Mouse (Mus musculus): ENCODE measurements at regions not wholly inside any gene's neighbourhood (a gene's known extent, or its start where the extent isn't known, plus 50 kb on each side); places are given as distances from the start of the nearest gene placed in this dataset.

DNA sequence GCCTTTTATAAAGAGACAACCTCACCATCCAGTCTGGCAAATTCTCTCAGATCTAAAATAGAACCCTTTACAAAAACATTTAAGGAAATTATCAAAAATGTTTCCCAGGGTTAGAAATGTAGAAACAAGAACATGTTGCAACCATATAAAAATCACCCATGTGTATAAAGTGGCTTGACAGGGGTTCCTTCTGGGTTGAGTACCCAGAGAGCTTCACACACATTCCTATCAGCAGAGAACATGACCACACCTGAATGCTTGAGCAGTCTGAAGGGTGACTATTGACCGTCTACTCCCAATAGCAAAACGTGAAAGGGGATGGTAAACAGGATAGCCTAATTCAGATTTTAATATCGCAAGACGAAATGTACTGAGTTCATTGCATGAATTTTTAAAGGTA lies 57.8 kb upstream of the Zfand5 start:
- Histone ChIP-seq H3K27ac (ENCODE audit: control insufficient read depth, insufficient read depth, low read depth, low read length, poor library complexity) (no peak overlapping the region), H3K4me3 (replicated peaks; ENCODE audit: control insufficient read depth, low read depth, low read length) (no peak overlapping the region), H3K4me1 (ENCODE audit: control insufficient read depth, insufficient read depth, low read length) (no peaks in the 10 kb centered on the region)
- 78% methylated on average over 4 of the region's 4 CpGs for WGBS
- TF ChIP-seq CTCF (IDR thresholded peaks at IDR 0.05; ENCODE audit: control insufficient read depth, insufficient read depth, low read length): no peak
- no peak for TF ChIP-seq POLR2A (IDR thresholded peaks at IDR 0.05; ENCODE audit: borderline replicate concordance, control insufficient read depth, low read depth, low read length)

DNA sequence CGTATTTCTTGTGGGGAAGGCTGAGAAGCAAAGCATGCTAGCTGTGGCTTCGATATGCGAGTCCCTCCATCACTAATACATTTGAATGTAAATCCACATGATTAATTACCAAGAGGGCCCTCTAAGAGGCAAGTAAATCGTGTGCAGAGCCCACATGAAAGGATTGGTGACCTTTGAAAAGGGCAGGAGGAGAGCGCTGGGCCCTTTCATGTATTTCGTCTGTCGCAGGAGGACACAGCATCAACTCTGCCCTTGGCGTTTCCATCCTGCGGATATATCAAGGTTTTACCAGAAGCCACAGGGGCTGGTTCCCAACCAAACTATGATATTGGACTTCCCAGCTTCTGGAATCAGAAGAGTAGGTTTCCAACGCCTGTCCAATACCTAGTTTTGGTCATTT lies 78.6 kb upstream of the Zfand5 start:
- H3K4me3 ChIP-seq (replicated peaks; ENCODE audit: control insufficient read depth, low read depth, low read length): no peak overlapping the region
- no peak for TF ChIP-seq CTCF (IDR thresholded peaks at IDR 0.05; ENCODE audit: control insufficient read depth, insufficient read depth, low read length)
- TF ChIP-seq POLR2A (IDR thresholded peaks at IDR 0.05; ENCODE audit: borderline replicate concordance, control insufficient read depth, low read depth, low read length): no peak
- no peak overlapping the region for H3K27ac ChIP-seq (ENCODE audit: control insufficient read depth, insufficient read depth, low read depth, low read length, poor library complexity)
- 83% methylated on average over 10 of the region's 10 CpGs for WGBS
- no peaks in the 10 kb centered on the region for H3K4me1 ChIP-seq (ENCODE audit: control insufficient read depth, insufficient read depth, low read length)

DNA sequence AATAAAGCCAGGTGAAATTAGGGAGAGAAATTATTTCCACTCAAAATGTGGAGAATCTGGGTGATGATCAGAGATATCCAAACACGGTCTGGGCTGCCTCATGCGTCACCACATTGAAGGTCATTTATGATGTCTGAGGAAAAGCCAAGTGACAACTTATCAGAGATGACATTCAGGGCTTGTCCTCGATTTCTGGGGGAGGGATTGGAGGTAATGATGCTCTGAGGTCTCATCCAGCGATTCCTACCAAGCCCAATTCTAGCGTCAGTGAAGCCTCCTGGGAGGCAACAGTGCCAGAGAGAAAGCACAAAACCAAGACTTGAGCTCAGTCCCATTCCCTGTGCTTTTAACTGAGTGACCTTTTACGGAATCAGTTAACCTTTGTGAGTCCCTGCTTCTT lies 79.5 kb upstream of the Zfand5 start:
- Histone ChIP-seq H3K27ac (ENCODE audit: control insufficient read depth, insufficient read depth, low read depth, low read length, poor library complexity) (no peak overlapping the region), H3K4me1 (ENCODE audit: control insufficient read depth, insufficient read depth, low read length) (no peaks in the 10 kb centered on the region), H3K4me3 (replicated peaks; ENCODE audit: control insufficient read depth, low read depth, low read length) (no peak overlapping the region)
- WGBS: 78% methylated on average over 6 of the region's 6 CpGs
- TF ChIP-seq POLR2A (IDR thresholded peaks at IDR 0.05; ENCODE audit: borderline replicate concordance, control insufficient read depth, low read depth, low read length) (no peak), CTCF (IDR thresholded peaks at IDR 0.05; ENCODE audit: control insufficient read depth, insufficient read depth, low read length) (no peak)

DNA sequence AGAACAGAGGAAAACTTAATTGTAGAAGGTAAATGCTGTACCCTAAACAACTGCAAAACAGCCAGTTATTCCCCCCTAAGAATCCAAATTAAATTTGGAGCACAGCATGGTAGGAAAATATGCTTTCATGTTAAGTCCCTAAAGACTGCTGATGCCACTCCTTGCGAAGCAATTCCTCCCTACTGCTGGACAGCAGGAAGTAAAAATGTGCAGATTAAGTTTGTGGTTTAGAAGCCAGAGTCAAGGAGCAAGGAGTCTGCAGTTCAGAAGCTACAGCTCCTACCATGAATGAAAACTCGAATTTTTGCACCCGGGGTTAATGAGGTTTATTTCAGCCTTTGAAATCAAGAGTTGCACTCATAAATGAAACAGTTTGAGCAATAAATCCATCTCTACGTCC lies 82.9 kb upstream of the Zfand5 start:
- no peak overlapping the region for H3K4me3 ChIP-seq (replicated peaks; ENCODE audit: control insufficient read depth, low read depth, low read length)
- WGBS: 19% methylated on average over 4 of the region's 4 CpGs
- no peak for TF ChIP-seq CTCF (IDR thresholded peaks at IDR 0.05; ENCODE audit: control insufficient read depth, insufficient read depth, low read length)
- TF ChIP-seq POLR2A (IDR thresholded peaks at IDR 0.05; ENCODE audit: borderline replicate concordance, control insufficient read depth, low read depth, low read length): no peak
- H3K4me1 ChIP-seq (ENCODE audit: control insufficient read depth, insufficient read depth, low read length): no peaks in the 10 kb centered on the region
- H3K27ac ChIP-seq (ENCODE audit: control insufficient read depth, insufficient read depth, low read depth, low read length, poor library complexity): no peak overlapping the region

DNA sequence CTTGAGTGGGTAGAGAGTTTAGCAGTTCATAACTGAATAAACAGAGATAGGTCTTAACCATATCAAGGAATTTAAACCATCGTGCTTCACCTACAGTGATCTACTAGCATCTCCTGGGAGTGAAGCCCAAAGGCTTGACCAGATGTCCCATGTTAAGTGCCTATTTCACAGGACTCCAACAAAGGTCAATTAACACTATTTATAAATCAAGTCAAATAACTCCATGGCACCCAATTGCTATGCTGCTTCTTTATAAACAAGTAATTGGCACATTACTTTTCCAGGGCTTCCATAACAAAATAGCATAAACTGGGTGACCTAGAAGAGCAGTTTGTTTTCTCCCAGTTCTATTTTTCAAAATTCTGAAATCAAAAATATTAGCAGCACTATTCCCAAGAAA lies 85.4 kb upstream of the Zfand5 start:
- no peaks in the 10 kb centered on the region for H3K4me1 ChIP-seq (ENCODE audit: control insufficient read depth, insufficient read depth, low read length)
- no peak for TF ChIP-seq POLR2A (IDR thresholded peaks at IDR 0.05; ENCODE audit: borderline replicate concordance, control insufficient read depth, low read depth, low read length)
- TF ChIP-seq CTCF (IDR thresholded peaks at IDR 0.05; ENCODE audit: control insufficient read depth, insufficient read depth, low read length): no peak
- 92% methylated on average over 1 of the region's 1 CpGs for WGBS
- no peak overlapping the region for H3K4me3 ChIP-seq (replicated peaks; ENCODE audit: control insufficient read depth, low read depth, low read length)
- no peak overlapping the region for H3K27ac ChIP-seq (ENCODE audit: control insufficient read depth, insufficient read depth, low read depth, low read length, poor library complexity)

DNA sequence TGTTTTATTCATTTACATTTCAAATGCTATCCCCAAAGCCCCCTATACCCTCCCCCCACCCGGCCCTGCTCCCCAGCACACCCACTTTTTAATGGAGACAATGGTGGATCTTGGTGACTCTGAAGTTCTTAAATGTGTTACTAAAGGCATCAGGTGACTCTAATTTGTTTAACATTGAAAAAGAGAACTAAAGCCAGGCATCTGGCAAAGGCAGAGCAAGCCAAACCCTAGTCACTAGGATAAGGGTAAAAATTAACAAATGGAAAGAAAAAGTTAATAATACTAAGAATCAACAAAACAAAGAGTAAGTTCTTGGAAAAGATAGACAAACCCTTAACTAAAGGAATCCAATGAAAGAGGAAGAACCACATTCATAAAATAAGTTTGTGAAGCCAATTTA lies 86.1 kb upstream of the Zfand5 start:
- Histone ChIP-seq H3K4me1 (ENCODE audit: control insufficient read depth, insufficient read depth, low read length) (no peaks in the 10 kb centered on the region), H3K27ac (ENCODE audit: control insufficient read depth, insufficient read depth, low read depth, low read length, poor library complexity) (no peak overlapping the region), H3K4me3 (replicated peaks; ENCODE audit: control insufficient read depth, low read depth, low read length) (no peak overlapping the region)
- TF ChIP-seq POLR2A (IDR thresholded peaks at IDR 0.05; ENCODE audit: borderline replicate concordance, control insufficient read depth, low read depth, low read length) (no peak), CTCF (IDR thresholded peaks at IDR 0.05; ENCODE audit: control insufficient read depth, insufficient read depth, low read length) (no peak)
- 83% methylated on average over 1 of the region's 1 CpGs for WGBS

DNA sequence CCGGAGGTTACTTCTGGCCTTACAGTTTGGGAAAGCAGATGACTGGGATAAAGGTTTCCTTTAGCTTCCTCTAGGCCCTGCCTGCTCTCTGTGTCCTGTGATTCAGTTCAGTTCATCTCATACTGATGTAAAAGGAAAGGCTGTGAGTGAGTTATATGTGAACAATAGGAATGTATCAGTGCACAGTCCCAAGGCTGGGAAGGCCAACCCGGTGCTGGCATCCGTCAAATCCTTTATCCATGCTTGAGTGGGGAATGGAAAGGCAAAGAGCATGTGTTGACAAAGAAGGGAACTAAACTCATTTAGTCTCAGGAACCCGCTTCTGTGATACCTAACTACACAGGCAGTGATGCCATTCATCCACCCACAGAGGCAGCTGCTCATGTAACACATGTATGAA lies 89.0 kb upstream of the Zfand5 start:
- Histone ChIP-seq H3K27ac (ENCODE audit: control insufficient read depth, insufficient read depth, low read depth, low read length, poor library complexity) (no peak overlapping the region), H3K4me1 (ENCODE audit: control insufficient read depth, insufficient read depth, low read length) (no peaks in the 10 kb centered on the region), H3K4me3 (replicated peaks; ENCODE audit: control insufficient read depth, low read depth, low read length) (no peak overlapping the region)
- WGBS: 89% methylated on average over 4 of the region's 4 CpGs
- TF ChIP-seq POLR2A (IDR thresholded peaks at IDR 0.05; ENCODE audit: borderline replicate concordance, control insufficient read depth, low read depth, low read length) (no peak), CTCF (IDR thresholded peaks at IDR 0.05; ENCODE audit: control insufficient read depth, insufficient read depth, low read length) (no peak)

DNA sequence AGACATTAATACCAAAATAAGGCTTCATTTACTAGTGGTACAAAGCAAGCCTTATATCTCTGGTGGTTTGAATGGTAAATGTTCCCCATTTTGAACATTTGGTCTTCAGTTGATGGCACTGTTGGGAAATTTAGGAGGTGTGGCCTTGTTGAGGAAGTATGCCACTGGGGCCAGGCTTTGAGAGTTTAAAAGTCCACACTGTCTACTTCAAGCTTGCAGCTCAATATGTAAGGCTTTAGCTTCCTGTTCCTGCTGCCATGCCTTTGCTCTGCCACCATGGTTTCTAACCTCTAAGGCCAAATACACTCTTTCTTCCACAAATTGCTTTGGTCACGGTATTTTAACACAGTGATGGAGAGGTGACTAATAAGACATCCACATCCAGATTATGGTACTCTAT lies 92.2 kb upstream of the Zfand5 start:
- Histone ChIP-seq H3K27ac (ENCODE audit: control insufficient read depth, insufficient read depth, low read depth, low read length, poor library complexity) (no peak overlapping the region), H3K4me3 (replicated peaks; ENCODE audit: control insufficient read depth, low read depth, low read length) (no peak overlapping the region), H3K4me1 (ENCODE audit: control insufficient read depth, insufficient read depth, low read length) (peaks cover 2% of the 10 kb centered on the region)
- 50% methylated on average over 1 of the region's 1 CpGs for WGBS
- TF ChIP-seq POLR2A (IDR thresholded peaks at IDR 0.05; ENCODE audit: borderline replicate concordance, control insufficient read depth, low read depth, low read length): no peak
- TF ChIP-seq CTCF (IDR thresholded peaks at IDR 0.05; ENCODE audit: control insufficient read depth, insufficient read depth, low read length): no peak

DNA sequence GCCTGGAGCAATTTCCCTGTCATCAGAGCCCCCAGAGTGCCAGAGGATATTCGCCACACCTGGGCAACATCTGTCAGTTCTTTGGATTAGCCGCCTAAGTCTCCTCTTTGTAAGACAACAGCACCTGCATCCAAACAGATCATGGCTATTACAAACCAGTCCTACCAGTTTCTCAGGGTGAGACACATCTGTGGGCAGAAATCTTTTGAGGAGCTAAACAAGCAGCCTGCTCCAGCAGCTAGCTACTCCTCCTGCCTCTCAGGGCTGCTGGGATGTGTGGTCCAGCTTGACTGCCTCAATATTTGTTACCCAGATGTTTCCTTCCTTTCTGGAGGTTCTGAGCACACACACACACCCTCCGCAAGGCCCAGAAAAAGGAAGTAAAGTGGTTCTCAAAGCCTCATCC lies 96.6 kb upstream of the Zfand5 start:
- TF ChIP-seq POLR2A (IDR thresholded peaks at IDR 0.05; ENCODE audit: borderline replicate concordance, control insufficient read depth, low read depth, low read length) (no peak), CTCF (IDR thresholded peaks at IDR 0.05; ENCODE audit: control insufficient read depth, insufficient read depth, low read length) (no peak)
- H3K27ac ChIP-seq (ENCODE audit: control insufficient read depth, insufficient read depth, low read depth, low read length, poor library complexity): no peak overlapping the region
- H3K4me3 ChIP-seq (replicated peaks; ENCODE audit: control insufficient read depth, low read depth, low read length): no peak overlapping the region
- 29% methylated on average over 3 of the region's 3 CpGs for WGBS
- H3K4me1 ChIP-seq (ENCODE audit: control insufficient read depth, insufficient read depth, low read length): peaks cover 5% of the 10 kb centered on the region

Data from bone marrow, adult 2 months (tissue).